Mouse (Mus musculus): ENCODE measurements around the gene Usp17la.
"Not testable (repeated sequence)": the region's sequence is repeated elsewhere in the genome, so short reads cannot be mapped to it uniquely, and the experiment has no call there.

Gene Usp17la

GRCm38 (mm10) chr7:104856709-104857108 lies at the start of gene Usp17la:
Gene Usp17la, plus strand, starts transcription at chr7:104857009.
- DNase-seq (ENCODE audit: low spot score), result not testable (repeated sequence)

DNA sequence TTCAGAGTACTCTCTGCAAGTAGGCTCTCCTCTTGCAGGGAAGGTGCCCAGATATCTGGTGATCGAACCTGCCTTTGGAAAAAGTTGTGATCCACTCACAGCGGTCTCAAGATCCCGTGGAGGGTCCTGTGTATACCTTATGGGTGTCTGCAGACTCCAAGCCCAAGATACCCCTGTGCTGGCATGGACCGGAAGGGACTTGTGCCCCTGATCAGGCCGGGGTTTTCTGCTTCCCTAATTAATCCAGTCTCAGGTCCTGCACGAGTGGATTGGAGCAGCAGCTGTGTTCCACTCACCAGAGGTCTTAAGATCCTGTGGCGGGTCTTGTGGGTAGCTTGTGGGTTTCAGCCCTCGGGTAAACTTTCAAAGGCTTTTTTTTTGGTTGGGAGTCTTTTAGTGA lies 46.5 kb upstream of the Usp17la start:
- not testable (repeated sequence) for DNase-seq (ENCODE audit: low spot score)

DNA sequence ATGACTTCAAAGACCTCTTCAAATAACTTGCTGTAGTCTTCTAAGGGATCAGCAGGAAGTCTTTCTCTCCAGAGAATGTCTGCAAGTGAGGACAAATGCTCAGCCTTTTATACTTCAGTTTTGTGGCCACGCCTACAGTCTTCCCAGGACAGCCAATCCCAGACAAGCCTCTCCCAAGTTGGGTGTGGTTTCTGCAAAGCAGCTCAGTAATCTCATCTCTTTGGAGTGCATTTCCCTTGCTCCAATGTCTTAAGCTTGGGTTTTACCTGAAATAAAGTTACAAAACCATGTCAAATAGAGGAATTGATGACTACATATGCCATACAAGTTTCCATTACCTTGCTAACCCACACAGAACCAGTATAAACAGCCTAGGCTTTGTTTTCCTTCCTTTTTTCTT lies 14.3 kb upstream of the Usp17la start, which contains the start of gene Usp17lb:
Gene Usp17lb (minus strand): TSS at position 101 of the 400 bp plus-strand sequence.
- no peak for DNase-seq (ENCODE audit: low spot score)

GRCm38 (mm10) chr7:104843731-104844287 lies 13.0 kb upstream of the Usp17la start:
- no peak for DNase-seq (ENCODE audit: low spot score)

- not testable (repeated sequence) for DNase-seq (ENCODE audit: low spot score)
These were observed 5.3 kb upstream of the Usp17la start for GRCm38 (mm10) chr7:104851546-104851945.

DNA sequence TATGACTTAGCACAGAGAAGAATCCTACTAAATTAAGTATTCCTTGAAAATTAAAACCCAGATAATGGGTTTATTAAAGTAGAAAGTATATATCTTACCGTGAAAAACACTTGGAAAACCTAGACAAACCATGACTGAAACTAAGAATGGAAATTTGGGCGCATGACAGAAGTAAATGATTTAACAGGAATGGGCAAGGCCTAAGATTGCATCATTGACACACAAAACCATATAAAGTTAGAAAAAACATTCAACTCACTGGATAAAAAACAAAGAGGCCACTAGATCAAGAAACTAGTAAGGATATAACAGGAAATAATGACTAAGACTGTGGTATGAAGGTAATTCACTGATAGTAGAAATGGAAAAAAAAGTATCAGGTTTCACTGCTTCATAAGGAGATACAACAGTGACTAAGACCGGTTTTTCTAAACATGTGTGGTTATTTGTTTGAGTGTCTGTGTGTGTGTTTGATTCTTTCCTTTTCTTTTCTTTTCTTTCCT lies 1.5 kb upstream of the Usp17la start:
- DNase-seq (ENCODE audit: low spot score), result no peak

DNA sequence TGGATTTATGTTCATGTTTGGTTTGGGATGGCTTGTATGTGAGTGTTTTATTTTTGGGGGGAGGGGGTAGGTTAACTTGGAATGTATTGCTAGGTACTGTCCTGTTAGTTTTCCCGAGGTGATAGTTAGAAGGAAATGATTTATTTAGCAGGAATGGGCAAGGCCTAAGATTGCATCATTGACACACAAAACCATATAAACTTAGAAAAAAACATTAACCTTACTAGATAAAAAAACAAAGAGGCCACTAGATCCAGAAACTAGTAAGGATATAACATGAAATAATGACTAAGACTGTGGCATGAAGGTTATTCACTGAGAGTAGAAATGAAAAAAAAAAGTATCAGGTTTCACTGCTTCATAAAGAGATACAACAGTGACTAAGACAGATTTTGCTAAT lies 874 bp downstream of the Usp17la start:
- DNase-seq (ENCODE audit: low spot score), result no peak

DNA sequence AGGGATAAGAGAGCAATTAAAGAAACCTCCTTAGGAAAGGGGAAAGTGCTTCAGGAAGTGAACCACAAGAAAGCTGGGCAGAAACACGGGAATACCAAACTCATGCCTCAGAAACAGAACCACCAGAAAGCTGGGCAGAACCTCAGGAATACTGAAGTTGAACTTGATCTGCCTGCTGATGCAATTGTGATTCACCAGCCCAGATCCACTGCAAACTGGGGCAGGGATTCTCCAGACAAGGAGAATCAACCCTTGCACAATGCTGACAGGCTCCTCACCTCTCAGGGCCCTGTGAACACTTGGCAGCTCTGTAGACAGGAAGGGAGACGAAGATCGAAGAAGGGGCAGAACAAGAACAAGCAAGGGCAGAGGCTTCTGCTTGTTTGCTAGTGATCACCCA lies 4.6 kb downstream of the Usp17la start:
- no peak for DNase-seq (ENCODE audit: low spot score)

- DNase-seq (ENCODE audit: low spot score), result no peak
These were observed 20.9 kb downstream of the Usp17la start, which contains the start of gene Olfr665 for GRCm38 (mm10) chr7:104877731-104878130. Gene Olfr665, plus strand, starts transcription at chr7:104878031.

- DNase-seq (ENCODE audit: low spot score), result no peak
These were observed 39.0 kb downstream of the Usp17la start, which contains the start of gene Olfr666 for GRCm38 (mm10) chr7:104895852-104896251. Gene Olfr666, minus strand, starts transcription at chr7:104895952.

Data from ovary, postnatal 36 days (tissue).